Mouse (Mus musculus) G1E (cell line): Measurements from ENCODE around the gene Bcar1.

ENCODE experiments used
- CTCF ChIP-seq: IDR thresholded peaks from 2 replicates; pipeline ENCODE4 v1.5.1; 2012; ENCODE audit warnings: low read depth, low read length, inconsistent platforms, mixed read lengths
- GATA1 ChIP-seq: IDR thresholded peaks from 2 replicates; pipeline ENCODE4 v1.6.1; 2012; ENCODE audit warnings: borderline replicate concordance, low read length, inconsistent platforms, mixed read lengths
- GATA2 ChIP-seq: IDR thresholded peaks from 2 replicates; pipeline ENCODE4 v1.6.1; 2012; ENCODE audit warnings: low read depth, low read length, inconsistent platforms, borderline replicate concordance
- POLR2AphosphoS5 ChIP-seq: IDR thresholded peaks from 2 replicates; pipeline ENCODE4 v1.6.1; 2012; ENCODE audit warnings: low read depth, low read length, inconsistent platforms; ENCODE audit not compliant: insufficient replicate concordance

- no peak for TF ChIP-seq CTCF
- TF ChIP-seq GATA1, result no peak
- TF ChIP-seq GATA2, result no peak
- TF ChIP-seq POLR2AphosphoS5, result no peak
Observed at GRCm38 (mm10) chr8:111715514-111715913, 28.1 kb downstream of the Bcar1 start.
